Mouse (Mus musculus) layer of hippocampus, postnatal 10 days (tissue): ENCODE measurements at regions not wholly inside any gene's neighbourhood (a gene's known extent, or its start where the extent isn't known, plus 50 kb on each side); places are given as distances from the start of the nearest gene placed in this dataset.

Source experiments
- DNase-seq, 2 experiments: peaks; one replicate each; pipeline ENCODE4 v3.0.0; 2021; ENCODE audit warnings: low spot score in 2 of 2

- peak in 1 of 2 experiments; percentile 40 for DNase-seq
Observed at GRCm38 (mm10) chr13:83988517-83988916, 233.6 kb upstream of the Tmem161b start.

- peak in 1 of 2 experiments; percentile 23 for DNase-seq
Observed at GRCm38 (mm10) chr13:83997599-83998369, 224.3 kb upstream of the Tmem161b start.

DNA sequence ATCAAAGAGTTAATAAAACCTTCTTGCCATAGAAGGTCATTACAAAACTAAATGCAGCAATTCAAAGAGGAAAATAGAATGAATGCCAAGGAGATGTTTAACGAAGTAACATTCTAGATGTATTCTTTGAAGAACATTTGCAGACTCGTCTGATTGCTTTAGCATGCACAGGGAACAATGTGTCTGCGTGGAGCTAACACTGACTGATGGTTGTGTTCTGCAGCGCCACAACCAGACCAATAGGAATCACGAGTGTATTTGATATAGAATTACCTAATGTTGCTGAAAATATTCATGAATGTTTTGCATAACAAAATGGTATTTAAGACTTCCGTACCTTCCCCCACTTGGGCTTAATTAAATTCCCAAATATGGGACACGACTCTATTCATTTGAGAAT is 200.3 kb upstream of the Tmem161b start:
- no peak for DNase-seq

DNA sequence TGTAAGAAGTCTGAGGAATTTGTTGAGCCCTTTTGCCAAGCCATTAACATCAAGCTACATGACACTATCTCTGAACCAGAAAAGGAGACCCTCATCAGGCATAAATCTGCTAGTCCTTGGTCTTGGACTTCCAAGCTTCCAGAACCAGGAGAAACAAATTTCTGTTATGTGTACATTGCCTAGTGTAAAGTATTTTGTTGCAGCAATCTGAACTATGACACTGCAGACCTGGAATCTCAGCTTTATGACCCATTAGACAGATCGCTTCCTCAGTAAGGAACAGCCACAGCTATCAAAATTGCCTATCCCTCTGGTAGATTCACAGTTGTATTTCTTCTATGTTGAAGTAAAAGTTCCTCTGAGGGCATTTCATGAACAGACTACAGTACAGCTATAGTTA is 199.1 kb upstream of the Tmem161b start:
- DNase-seq = no peak

GRCm38 (mm10) chr13:84023637-84024036 is 198.5 kb upstream of the Tmem161b start:
- peak in 1 of 2 experiments; percentile 27 for DNase-seq

- no peak for DNase-seq
Observed at GRCm38 (mm10) chr13:84025348-84025747, 196.7 kb upstream of the Tmem161b start.

- no peak for DNase-seq
Observed at GRCm38 (mm10) chr13:84047736-84048135, 174.4 kb upstream of the Tmem161b start.

DNA sequence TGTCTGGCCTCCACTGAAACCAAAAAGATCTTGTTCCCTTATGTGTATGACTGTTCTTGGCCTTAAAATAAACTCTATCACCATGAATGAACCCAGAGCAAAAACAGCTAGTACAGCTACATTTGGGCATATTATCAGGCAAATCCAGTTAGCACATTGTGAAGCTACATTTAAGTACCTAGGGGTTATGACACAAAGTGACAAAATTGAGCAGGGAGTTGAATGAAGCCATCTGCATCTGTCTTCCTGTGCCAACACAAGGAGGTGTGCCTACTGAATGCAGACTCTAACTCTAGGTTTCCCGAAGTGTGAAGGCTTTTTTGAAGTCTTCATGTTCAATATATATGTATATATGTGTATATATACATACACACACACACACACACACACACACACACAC is 169.9 kb upstream of the Tmem161b start:
- DNase-seq = no peak

GRCm38 (mm10) chr13:84054956-84055355 is 167.1 kb upstream of the Tmem161b start:
- peak in 1 of 2 experiments; percentile 58 for DNase-seq

GRCm38 (mm10) chr13:84055576-84055975 is 166.5 kb upstream of the Tmem161b start:
- DNase-seq = no peak

DNA sequence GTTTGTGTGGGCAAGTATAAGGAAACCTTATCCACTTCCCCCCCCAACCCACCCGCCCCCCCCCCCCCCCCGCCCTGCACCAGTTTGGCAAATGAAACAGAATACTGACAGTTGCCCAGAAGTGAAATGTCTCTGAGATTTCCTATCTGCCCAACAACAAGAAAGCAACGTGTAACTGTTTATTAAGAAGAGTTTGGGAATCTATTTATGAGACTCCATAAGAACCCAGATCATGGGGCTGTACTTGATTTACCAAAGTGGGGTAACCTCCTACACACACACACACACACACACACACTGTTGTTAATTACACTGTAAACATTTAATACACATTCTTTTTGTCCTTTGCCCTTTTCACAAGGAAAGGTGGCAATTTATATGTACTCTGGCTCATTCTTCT is 165.6 kb upstream of the Tmem161b start:
- DNase-seq = no peak

GRCm38 (mm10) chr13:84056998-84057397 is 165.1 kb upstream of the Tmem161b start:
- peak in 1 of 2 experiments; percentile 37 for DNase-seq

DNA sequence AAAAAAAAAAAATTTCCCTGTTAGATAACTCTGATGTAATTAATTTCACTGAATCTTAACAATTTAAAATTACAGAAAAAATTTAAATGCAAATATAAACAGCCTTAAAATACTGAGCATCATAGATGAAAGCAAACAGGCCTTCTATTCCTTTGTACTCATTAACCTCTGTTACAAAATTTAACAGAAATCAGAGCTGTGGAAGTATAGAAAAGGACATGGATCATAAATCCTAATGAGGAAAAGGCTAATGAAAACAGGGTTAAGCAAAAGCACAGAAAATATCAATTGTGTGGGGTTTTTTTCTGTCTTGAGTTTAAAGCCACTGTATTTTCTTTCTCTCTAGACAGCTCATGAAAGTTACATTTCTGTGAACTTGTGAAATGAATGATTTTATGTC is 164.6 kb upstream of the Tmem161b start:
- no peak for DNase-seq

DNA sequence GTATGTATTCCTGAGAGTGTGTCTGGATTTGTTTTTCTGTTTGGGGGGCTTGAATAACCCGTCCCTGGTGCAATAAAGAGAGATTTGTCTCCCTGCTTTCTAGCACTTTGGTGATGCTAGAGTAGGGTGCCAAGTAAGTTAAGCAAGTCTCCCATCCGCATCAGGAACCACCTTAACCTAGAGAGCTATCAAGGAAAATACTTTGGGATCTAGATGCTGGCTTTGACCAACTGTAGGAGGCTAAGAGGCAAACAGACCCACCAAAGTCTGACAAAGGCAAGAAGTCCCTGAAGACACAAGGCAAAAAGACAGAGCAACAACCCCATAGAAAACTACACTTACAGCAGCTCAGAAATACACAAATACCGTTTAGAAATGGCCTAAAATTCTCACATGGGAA is 163.8 kb upstream of the Tmem161b start:
- no peak for DNase-seq

GRCm38 (mm10) chr13:84059031-84059651 is 163.0 kb upstream of the Tmem161b start:
- peak; percentile 73 to 79 for DNase-seq

GRCm38 (mm10) chr13:84059661-84060452 is 162.2 kb upstream of the Tmem161b start:
- peak in 1 of 2 experiments; percentile 56 for DNase-seq

DNA sequence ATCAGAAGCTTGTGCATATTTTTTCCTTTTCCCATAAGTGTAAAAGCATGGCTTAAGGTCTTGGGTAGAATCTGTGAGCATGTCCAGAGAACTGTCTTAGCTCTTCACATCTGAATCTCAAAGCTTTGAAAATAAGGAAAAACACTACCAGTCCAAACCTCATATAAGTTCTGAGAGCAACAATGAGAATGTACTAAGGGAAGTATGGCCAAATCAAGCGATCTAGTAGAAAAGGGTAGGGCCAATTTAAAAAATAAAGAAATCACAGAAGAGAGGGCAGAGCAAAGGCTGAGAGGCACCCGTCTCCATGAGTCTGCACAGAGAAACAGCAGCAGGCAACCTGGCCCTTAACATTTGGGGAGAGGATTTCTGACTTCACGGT is 161.7 kb upstream of the Tmem161b start:
- DNase-seq = no peak

DNA sequence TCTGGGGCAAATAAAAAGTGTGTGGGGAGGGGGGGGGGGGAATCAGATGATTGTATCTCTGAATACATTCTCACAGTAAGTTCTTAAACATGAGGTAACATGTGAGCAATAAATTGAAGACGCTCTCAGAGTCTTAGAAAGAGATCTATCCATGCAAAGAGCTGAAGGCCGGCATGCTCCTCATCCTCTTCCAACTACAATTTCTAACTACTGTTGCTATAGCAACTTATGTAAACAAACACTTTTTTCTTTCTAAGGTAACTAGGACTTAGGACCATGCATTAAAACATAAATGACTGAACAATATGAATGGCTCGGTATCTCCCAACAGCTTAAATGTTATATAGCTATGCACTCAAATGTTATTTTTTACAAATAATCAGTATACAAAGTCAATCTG is 161.2 kb upstream of the Tmem161b start:
- no peak for DNase-seq

- DNase-seq = peak in 1 of 2 experiments; percentile 56
Observed at GRCm38 (mm10) chr13:84061820-84062480, 160.1 kb upstream of the Tmem161b start.

DNA sequence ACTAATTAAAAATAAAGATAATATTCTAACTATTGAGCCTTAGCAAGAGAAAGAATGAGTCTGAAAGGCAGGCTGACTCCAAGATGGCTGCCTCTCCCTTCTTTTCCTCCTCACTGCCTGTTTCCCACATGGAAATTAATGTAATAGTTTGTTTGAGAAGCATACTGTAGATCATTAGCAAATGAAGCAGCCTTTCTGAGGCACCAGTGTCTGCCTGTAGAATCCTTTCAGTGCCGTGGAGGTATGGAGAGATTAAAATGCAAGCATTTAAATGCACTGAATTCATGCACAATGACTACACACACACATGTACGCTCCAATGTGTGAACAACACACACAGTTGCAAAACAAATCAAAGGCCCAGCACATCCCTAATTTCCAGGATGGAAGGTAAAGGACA is 159.5 kb upstream of the Tmem161b start:
- no peak for DNase-seq

- DNase-seq = no peak
Observed at GRCm38 (mm10) chr13:84063406-84063805, 158.7 kb upstream of the Tmem161b start.
